9 mouse cellular contexts compared by ENCODE assay signal in the genomic region with DNA sequence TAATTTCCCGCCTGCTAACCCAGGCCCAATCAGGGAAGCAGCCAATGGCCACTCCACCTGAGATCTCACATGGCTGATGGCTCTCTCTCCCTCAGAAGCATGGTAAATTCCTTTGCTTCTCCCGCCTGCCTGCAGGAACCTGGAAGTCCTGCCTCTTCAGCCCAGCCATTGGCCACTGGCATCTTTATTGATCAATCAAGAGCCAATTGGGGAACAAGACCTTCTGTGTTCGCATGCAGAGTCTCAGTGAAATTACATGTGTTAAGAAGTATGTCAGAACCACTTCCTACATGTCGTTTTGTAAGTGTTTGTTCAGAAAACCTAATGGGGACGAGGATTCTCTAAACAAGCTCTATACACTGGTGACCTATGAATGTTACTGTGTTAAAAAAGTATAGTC. TPM values are rescaled to one million over a fixed set of nuclear protein-coding genes. Genes with fewer than 3 reads are reported as not detected.
DNase-seq lines count a peak whose midpoint lies in the region; ATAC-seq and TF ChIP-seq lines count a peak whose summit lies in the region.
"Had no signal": no experiment of that assay in that cellular context is flagged by ENCODE, and none has a peak within 500 bp of the region (broad histone marks: within the 10 kb centered on the region; RNA-seq: fewer than 3 reads in every experiment).

No protein-coding gene starts in this region.

- no peak for TF ChIP-seq CTCF in lung, postnatal 0 days (IDR thresholded peaks at IDR 0.05)

- H3K4me1 ChIP-seq in heart, embryonic 10.5 days: peaks cover 21% of the 10 kb centered on the region
- H3K4me1 ChIP-seq in hindbrain, embryonic 15.5 days (replicated peaks): peaks cover 6% of the 10 kb centered on the region
- H3K4me1 ChIP-seq in lung, postnatal 0 days (ENCODE audit: insufficient read depth, low read depth, low read length): no peaks in the 10 kb centered on the region

- H3K9ac ChIP-seq in hindbrain, embryonic 15.5 days: no peak overlapping the region
- H3K9ac ChIP-seq in lung, postnatal 0 days (replicated peaks; ENCODE audit: low read depth): no peak overlapping the region

- H3K9me3 ChIP-seq in heart, embryonic 10.5 days: no peaks in the 10 kb centered on the region
- no peaks in the 10 kb centered on the region for H3K9me3 ChIP-seq in hindbrain, embryonic 15.5 days
- no peaks in the 10 kb centered on the region for H3K9me3 ChIP-seq in lung, postnatal 0 days (ENCODE audit: low read length)

- ATAC-seq in hindbrain, embryonic 15.5 days (ENCODE audit: low FRiP score, low read depth): no peak
- ATAC-seq in lung, postnatal 0 days: peak; percentile 79
- no peak for ATAC-seq in megakaryocyte-erythroid progenitor cell, adult 5-6 weeks (replicated peaks; ENCODE audit: low FRiP score, low TSS enrichment, poor library complexity, severe bottlenecking)
- no peak for ATAC-seq in inflammation-experienced regulatory T-cells, adult 6 months

- H3K27ac ChIP-seq in heart, embryonic 10.5 days: peak overlapping the region; percentile 70
- no peak overlapping the region for H3K27ac ChIP-seq in hindbrain, embryonic 15.5 days (replicated peaks)
- H3K27ac ChIP-seq in lung, postnatal 0 days (ENCODE audit: low read length): no peak overlapping the region

- peak overlapping the region; percentile 27; the same call in 1 of the 2 replicates for H3K4me3 ChIP-seq in heart, embryonic 10.5 days
- H3K4me3 ChIP-seq in hindbrain, embryonic 15.5 days: no peak overlapping the region
- no peak overlapping the region for H3K4me3 ChIP-seq in lung, postnatal 0 days (ENCODE audit: low read depth, low read length)

- H3K36me3 ChIP-seq in heart, embryonic 10.5 days: no peaks in the 10 kb centered on the region
- no peaks in the 10 kb centered on the region for H3K36me3 ChIP-seq in hindbrain, embryonic 15.5 days
- no peaks in the 10 kb centered on the region for H3K36me3 ChIP-seq in lung, postnatal 0 days (ENCODE audit: insufficient read depth, low read length)
- H3K36me3 ChIP-seq: G1E had no signal

- no peak for DNase-seq in heart, embryonic 10.5 days (ENCODE audit: low spot score)
- no peak for DNase-seq in heart, adult 9 months (ENCODE audit: low spot score in 2 of 2)
- DNase-seq in ES-CJ7 (ENCODE audit: low read depth, low spot score): peak; percentile 32
- peak; percentile 65 for DNase-seq in lung, postnatal 0 days (ENCODE audit: low spot score)
- no peak for DNase-seq in thymus, postnatal 36 days

- WGBS in heart, embryonic 10.5 days: 41% methylated on average over 5 of the region's 5 CpGs
- WGBS in hindbrain, embryonic 15.5 days: 59% methylated on average over 5 of the region's 5 CpGs
- 23% methylated on average over 5 of the region's 5 CpGs for WGBS in lung, postnatal 0 days

- TF ChIP-seq EP300 in lung, postnatal 0 days (IDR thresholded peaks at IDR 0.05): no peak

- H3K27me3 ChIP-seq in heart, embryonic 10.5 days (ENCODE audit: insufficient read depth, poor library complexity, severe bottlenecking): no peaks in the 10 kb centered on the region
- no peaks in the 10 kb centered on the region for H3K27me3 ChIP-seq in hindbrain, embryonic 15.5 days
- H3K27me3 ChIP-seq in lung, postnatal 0 days (replicated peaks; ENCODE audit: insufficient read depth, low read length): no peaks in the 10 kb centered on the region

- 0 out of 2 replicates have a peak overlapping the region, but pooled peaks have one; percentile 29 for H3K4me2 ChIP-seq in hindbrain, embryonic 15.5 days
- no peak overlapping the region for H3K4me2 ChIP-seq in lung, postnatal 0 days (replicated peaks; ENCODE audit: low read depth, low read length)

RNA-seq across cellular contexts. Expression of a gene that starts 30.1 kb away (rescaled TPM):
- 148 and 160 TPM in 2 replicates for polyA plus RNA-seq in heart, embryonic 10.5 days (2016; fragmentation: Nextera tagmentation; extraction: Ambion mirVana)
- polyA plus RNA-seq in hindbrain, embryonic 15.5 days (2015; fragmentation: Nextera tagmentation; extraction: Ambion mirVana): 3.2 and 3.7 TPM in 2 replicates
- polyA plus RNA-seq in lung, postnatal 0 days (2015; fragmentation: Nextera tagmentation; extraction: Ambion mirVana): 15.6 and 23.9 TPM in 2 replicates
- total RNA-seq in megakaryocyte-erythroid progenitor cell, adult 5-6 weeks (2014; fragmentation: Nextera tagmentation): not detected in 2 replicates
- total RNA-seq in megakaryocyte-erythroid progenitor cell, adult 5-6 weeks (2017): not detected in 2 replicates
- not detected for polyA plus RNA-seq in inflammation-experienced regulatory T-cells, adult 6 months (2017; shearing (Covaris generic))
- polyA plus RNA-seq: G1E had no signal

Comparison
In these comparisons a context has a peak if more than half of its experiments do, and no peak if none do; other contexts are left out.
1. DNase-seq: peak in ES-CJ7 (single experiment) and lung, postnatal 0 days (single experiment); none in heart, embryonic 10.5 days (single experiment), heart, adult 9 months (0 of 2) and thymus, postnatal 36 days (0 of 2).